Mouse (Mus musculus): ENCODE data around the gene Camsap2.

Gene Camsap2

GRCm38 (mm10) chr1:136220037-136220871 lies 125.7 kb downstream of the Camsap2 start:
- no peak for DNase-seq

Data from layer of hippocampus, adult 9-11 months (tissue).